Mouse (Mus musculus): ENCODE results near the gene Clcf1.

- TF ChIP-seq CTCF (IDR thresholded peaks at IDR 0.05; ENCODE audit: insufficient read depth, low read length) (no peak), POLR2A (IDR thresholded peaks at IDR 0.05; ENCODE audit: borderline replicate concordance, extremely low read depth, low read depth, low read length) (no peak)
Measured at GRCm38 (mm10) chr19:4262756-4263155, 48.7 kb downstream of the Clcf1 start.

Data from lung, adult 2 months (tissue).